ENCODE assay signal across 19 mouse cellular contexts in the genomic region with DNA sequence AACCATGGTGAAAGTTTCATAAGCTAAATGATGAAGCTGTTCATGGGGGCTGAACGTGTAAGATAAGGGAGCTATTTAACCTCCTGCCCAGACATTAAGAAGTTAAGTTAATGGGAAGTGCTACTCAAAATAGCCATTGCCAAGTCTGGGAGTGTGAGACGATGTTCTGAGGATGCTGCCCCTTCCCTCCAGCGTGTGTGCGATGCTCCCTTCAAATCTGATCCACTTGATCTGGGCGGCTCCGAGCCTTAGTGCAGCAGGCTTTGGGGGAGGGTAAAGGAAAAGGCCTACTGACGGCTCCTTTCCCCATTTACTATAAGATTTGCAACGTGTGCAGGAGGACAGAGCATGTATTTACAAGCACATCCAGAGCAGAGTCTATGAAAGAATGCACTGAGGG.
"Had no signal": no experiment of that assay in that cellular context is flagged by ENCODE, and none has a peak within 500 bp of the region (broad histone marks: within the 10 kb centered on the region; RNA-seq: fewer than 3 reads in every experiment).

No protein-coding gene starts in this region.

- H3K36me3 ChIP-seq: kidney, embryonic 15.5 days; liver, embryonic 13.5 days; midbrain, embryonic 12.5 days; neural tube, embryonic 13.5 days; stomach, embryonic 15.5 days had no signal

- DNase-seq: kidney, adult 11 months; kidney, adult 8-10 months; kidney, postnatal 10 days; kidney, postnatal 36 days; layer of hippocampus, postnatal 36 days; liver, embryonic 13.5 days; lung, adult 2 months; lung, postnatal 36 days; retina, postnatal 1 day; right cerebral cortex, postnatal 25 days; spleen, adult 18-20 months; thymus, postnatal 25 days had no signal

- ATAC-seq: midbrain, embryonic 16.5 days had no signal

- H3K9ac ChIP-seq: kidney, embryonic 15.5 days; liver, embryonic 13.5 days; midbrain, embryonic 12.5 days; neural tube, embryonic 13.5 days; stomach, embryonic 15.5 days had no signal

- H3K27me3 ChIP-seq: kidney, embryonic 15.5 days; liver, embryonic 13.5 days; midbrain, embryonic 12.5 days; neural tube, embryonic 13.5 days; stomach, embryonic 15.5 days had no signal

- H3K9me3 ChIP-seq: kidney, embryonic 15.5 days; liver, embryonic 13.5 days; midbrain, embryonic 12.5 days; neural tube, embryonic 13.5 days; stomach, embryonic 15.5 days had no signal

- H3K4me3 ChIP-seq: kidney, embryonic 15.5 days; left cerebral cortex, adult 2 months; liver, embryonic 13.5 days; midbrain, embryonic 12.5 days; myocyte; neural tube, embryonic 13.5 days; stomach, embryonic 15.5 days had no signal

- H3K4me2 ChIP-seq: kidney, embryonic 15.5 days; liver, embryonic 13.5 days; midbrain, embryonic 12.5 days; neural tube, embryonic 13.5 days; stomach, embryonic 15.5 days had no signal

- H3K27ac ChIP-seq: left cerebral cortex, adult 2 months; liver, embryonic 13.5 days; midbrain, embryonic 12.5 days; neural tube, embryonic 13.5 days; stomach, embryonic 15.5 days had no signal
